Mouse (Mus musculus) c-Kit-negative CD71-positive TER-119-positive erythroid progenitor cells, embryonic 14.5 days (primary cell): Measurements from ENCODE around the gene Cped1.

Experiments used
- DNase-seq: peaks from one replicate; pipeline ENCODE4 v3.0.0-alpha.2; 2013; ENCODE audit warnings: low read depth, low spot score

Gene Cped1

DNA sequence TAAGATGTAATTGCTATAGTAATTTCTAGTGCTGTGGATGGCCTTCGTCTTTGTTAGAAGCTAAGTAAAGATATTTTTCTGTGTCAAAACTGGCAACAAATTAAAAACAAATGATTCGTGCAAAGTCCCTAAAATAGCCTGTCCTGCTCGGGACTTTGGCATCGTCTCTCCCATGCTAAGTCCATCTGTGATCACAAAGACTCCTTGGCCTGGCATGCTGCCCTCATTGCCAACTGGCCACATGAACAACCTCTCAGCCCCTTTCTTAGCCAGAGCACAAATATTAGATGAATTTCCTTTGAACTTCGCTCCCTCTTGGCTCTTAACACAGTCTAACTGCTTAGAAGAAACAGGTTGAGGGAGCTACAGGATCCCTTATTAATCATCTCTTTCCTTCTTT, 171.7 kb downstream of the Cped1 start:
- no peak for DNase-seq

DNA sequence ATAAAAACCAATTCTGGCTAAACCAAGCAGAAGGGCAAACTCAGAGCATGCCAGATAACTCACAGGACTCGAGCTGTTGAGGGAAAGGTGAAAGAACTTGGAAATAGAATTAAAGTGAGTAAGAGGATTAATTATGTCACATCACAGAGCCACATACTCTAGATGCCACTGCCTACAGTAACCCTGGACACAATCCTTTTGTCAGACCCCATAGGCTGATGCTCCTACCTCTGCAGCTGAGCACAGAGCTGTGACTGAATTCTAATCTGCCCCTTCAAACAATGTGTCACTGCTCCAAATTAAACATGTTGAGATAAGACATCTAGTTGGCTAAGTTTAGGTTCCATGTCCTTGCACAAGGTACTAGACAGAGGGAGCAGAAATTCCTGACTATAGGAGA, 176.2 kb downstream of the Cped1 start:
- DNase-seq = no peak

DNA sequence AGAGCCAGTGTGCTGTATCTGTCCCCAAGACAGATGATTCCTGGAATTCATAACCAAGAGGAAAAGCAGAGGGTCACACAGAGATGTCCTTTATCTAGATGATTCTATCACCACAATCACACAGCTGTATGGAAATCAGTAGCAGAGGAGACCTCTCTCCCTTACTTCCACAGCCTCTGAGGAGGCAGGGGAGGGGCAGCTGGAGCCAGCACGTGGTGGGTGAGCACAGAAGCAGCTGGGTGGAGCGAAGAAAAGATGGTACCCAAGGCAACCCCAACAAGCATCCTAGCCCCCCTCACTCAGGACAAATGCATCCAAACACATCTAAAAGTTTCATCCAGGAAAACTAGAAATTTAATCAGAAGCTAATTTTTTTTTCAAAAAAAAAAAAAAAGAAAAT, 182.7 kb downstream of the Cped1 start:
- no peak for DNase-seq

DNA sequence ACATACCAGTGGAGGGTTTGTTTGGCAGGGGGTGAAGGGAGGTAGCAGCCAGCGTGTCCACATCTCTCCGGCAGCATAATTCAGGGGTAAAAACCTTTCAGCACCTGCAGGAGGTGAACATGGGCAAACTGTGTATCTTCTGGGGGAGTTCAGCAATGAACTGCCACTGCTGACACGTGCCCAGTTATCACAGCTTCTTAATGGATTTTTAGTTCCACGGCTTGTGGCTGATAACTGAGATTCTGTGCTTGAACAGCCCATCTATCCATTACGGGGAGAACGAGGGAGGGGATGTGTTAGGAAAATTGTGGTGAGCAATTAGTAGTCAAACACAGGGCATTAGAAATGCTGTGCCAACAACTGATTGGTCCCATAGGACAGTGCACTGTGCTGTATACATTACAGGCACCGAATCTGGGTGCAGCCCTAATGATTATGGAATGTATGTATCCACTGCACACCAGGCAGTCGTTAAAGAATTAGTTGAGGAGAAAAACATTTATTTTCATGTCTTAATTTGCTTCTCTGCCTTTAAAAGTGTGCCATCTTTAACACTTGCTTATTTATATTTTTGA, 193.1 kb downstream of the Cped1 start:
- DNase-seq = no peak

DNA sequence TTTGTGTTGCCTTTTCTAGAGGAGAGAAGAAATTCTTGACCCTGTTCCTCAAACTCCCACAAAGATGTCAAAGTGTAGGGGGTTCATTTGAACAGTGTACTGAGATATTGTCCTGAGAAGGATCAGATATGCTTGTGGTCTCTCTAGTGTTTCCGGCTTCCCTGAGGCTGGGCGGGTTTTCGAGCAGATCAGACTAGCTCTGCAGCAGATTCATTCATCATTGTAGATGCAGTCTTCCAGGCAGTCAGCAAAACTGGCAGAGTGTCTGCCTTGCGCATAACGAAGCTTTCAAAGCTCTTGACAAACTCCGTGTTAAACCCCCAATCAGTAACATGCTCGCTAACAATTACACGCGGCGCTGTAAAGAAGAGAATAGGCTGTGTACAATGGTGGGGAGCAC, 194.6 kb downstream of the Cped1 start:
- DNase-seq = no peak

DNA sequence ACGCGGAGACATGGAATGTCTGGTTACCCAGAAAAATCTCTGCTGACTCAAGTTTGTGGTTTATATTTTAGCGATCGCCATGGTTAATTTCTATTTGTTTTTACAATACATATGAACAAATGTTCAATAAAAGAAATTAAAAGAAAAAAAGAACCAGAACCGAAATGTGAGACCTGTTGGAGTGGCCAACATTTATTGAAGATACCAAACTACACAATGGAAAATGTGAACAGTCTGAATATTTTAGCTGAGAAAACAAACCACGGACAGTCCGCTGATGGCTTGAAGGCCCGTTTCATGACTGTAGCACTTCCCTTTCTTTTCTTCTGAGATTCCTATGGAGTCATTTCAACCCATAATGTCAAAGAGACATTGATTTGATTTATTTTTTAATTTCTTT, 201.3 kb downstream of the Cped1 start:
- no peak for DNase-seq

DNA sequence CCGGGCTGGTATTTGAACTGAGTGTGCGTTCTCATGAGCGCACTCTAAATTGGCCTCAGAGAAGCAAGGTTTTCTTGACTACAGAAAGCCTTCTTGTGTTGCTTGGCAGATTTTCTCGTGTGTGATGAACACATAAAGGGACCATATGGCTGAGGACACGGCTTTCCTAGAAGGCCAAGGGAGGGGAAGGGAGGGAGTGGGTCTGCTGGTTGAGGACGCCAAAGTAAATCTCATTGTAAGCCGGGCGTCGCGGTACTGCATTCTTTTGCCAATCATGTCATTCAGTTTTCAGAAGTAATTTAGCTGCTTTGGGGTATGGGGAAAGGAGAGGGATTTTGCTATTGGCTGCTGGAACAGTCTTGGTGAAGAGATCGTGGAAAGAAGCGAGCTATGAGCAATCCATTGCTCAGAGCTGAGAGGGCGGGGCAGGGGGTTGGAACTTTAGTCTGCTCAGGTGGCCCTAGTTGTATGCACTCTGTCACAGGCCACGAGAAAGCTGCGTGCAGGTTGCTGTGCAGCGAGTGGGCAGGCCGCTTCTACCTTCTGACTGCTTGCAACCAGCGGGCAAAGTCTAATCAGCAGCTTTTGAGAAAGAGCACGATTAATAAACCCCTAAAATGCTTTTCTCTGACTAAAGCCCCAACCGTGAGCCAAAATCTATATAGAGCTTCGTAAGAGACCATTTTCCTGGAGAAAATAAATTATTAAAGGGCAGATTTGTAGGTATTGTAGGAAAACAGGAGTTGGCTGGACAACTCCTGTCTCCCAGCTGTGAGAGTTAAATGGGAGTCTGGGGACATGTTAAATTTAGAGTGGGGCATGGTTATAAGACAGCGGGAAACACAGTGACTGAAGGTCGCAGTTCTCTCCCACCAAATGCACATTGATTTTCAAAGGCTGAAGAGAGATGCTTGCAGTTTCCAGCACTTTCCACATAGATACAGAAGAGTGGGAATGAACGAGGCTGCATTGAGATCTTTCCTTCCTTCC, 203.9 kb downstream of the Cped1 start:
- no peak for DNase-seq

DNA sequence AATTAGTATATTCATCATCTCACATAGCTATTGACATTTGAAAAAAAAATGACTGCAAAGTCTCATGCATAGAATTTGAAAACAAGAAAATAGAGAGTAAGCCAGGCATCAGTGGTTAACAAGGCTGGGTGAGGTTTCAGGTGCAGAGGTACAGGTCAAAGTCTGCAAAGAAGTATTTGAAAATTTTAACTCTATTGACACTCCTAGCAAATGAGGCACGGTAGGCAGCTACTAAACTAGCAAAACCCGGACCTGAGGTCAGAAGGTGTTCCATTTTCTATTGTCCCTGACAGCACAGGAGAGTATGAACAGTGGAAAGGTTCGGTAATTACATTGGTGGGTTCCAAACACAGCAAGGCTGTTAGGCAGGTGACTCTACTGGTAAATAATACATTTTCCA, 212.9 kb downstream of the Cped1 start:
- no peak for DNase-seq

DNA sequence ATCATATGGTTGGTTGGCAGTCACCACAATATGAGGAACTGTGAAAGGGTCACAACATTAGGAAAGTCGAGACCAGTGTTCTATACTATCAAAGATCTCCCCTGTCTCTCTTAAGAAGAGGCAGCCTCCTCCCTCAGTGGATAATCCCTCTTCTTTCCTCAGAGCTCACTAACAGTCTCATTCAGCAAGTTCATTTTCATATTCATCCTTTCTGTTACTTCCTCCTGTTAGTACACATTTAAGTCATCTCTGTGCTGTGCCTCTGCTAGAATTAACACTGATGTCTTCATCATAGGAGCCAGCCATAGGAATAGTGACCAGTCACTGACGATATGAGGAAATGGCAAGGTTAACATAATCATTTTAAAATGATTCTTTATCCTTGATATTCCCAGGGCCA, 213.8 kb downstream of the Cped1 start:
- DNase-seq = no peak

DNA sequence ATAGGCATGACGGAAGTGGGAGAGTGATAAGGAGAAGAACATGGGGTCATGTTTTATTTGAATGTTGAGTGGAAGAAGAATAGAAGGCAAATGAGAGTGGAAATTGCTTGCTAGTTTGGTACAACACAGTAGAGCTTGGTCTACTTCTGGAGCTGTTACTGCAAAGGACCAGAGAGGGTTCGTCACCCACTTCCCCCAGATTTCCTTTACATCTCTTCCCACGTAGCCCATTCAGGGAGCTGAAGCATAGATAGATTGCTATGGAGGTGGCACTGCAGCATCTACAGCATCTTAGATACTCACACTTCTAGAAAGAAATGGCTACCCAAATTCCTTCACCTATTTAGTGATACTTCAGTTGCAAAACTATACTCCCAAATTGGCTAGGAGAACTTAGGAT, 214.4 kb downstream of the Cped1 start:
- no peak for DNase-seq

DNA sequence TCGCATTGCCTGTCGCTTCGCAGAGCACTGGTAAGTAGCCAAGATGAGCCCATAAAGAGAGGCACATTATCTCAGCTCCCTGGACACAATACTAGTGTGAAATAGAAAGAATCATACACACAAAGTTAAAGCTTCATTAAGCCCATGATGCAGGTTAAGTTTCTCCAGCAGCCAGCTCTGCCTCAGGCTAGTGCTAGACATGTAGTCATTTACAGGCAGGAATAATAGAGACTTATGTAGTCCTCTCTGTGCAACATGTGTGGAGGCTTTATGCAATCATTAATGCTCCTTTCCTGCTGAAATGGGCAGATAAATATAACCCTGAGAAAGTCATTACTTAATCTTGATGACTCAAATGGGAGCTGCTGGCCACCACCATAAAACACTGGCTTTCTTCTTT, 216.2 kb downstream of the Cped1 start:
- no peak for DNase-seq

DNA sequence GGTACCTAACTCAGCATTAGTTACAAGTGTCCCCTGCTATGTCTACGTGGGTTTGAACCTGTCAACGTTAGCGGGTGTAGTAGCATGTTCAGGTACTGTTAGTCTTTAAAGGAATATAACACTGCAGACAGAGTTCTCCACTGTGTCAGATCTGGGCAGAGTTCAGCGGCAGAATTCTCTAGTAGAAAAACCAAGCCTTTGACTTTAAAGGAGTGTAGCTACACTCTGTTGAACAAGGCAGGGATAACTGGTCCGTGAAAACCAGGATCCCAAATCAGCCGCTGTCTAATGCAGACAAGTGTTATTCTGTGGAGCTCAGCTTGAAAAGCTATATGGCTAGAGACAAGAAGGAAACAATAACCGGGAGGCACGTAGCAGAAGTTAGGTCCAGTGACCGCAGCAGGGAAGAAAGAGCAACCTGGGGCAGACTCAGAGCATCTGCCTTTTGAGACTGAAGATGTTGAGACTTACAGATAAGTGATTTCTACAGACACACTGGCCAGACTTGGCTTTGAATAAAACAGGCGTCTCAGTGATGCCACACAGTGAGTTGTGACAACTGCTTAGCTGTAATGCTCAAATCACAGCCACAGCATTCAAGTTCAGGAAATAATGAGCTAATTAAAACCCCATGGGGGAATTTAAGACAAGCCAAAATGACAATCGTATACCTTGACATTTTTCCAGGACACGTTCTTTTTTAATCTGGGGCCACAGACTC, 219.5 kb downstream of the Cped1 start:
- no peak for DNase-seq

DNA sequence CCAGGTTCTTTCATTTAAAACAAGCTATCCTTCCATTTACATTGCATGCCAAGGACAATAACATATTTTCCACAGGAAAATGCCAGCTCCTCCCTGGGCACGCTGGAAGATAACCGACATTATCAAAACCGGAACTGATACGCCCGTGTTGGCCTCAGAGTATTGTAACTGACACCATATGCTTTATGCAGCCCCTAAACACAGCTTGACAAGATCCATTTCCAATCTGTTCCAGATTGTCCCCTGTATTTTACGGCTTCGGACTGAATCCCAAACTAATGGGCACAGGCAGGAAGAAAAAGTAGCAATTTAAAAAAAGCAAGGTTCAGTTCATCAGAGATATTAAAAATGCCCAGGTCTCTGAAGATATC, 220.0 kb downstream of the Cped1 start:
- DNase-seq = no peak

DNA sequence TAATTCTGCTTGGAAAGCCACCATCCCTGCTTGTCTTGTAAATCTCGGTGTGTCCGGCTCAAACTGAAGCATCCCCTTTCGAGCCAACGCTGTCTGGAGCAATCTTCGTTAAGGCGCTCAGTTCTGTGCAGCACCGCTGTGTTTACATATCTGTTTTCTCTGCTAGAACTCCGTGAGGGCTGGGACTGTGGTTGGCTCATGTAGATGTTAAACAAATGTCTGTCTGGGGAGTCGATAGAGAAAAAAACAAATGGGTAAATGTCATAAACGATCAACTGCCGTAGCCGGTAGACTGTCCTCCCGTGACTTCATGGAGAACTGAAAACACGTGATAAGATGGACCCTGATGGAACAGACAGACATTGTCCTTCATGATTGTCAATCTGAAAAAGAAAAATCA, 220.5 kb downstream of the Cped1 start:
- no peak for DNase-seq

DNA sequence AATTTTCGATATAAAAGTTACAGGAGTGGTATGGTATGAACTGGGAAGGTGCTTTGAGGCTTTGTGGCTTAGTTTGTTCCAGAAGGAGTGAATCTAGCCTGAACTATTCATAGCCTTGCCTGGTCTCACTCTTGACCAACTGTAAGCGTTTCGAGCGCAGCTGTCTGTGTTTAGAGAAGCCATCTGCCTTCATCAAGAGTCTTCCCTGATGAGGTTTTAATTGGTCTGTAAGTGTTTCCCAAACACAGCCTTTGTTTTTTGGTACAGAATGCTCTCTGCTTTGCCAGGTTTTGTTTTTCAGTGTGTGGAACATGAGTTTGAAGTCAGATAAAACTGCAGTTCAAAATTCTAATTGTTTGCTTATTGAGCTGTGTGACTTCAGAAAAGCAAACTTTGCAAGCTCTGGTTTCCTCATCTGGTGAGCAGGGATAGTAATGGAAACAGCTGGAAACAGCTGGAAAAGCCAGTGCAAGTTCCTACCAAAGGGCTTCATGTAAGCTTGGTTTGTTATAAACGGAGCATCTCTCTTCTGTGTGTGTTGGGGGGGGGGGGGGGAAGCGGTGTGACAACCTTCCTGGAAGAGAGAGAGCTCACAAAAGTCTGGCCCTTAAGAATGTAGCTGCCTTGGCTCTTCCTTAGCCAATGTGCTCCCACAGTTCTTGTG, 221.0 kb downstream of the Cped1 start:
- no peak for DNase-seq

DNA sequence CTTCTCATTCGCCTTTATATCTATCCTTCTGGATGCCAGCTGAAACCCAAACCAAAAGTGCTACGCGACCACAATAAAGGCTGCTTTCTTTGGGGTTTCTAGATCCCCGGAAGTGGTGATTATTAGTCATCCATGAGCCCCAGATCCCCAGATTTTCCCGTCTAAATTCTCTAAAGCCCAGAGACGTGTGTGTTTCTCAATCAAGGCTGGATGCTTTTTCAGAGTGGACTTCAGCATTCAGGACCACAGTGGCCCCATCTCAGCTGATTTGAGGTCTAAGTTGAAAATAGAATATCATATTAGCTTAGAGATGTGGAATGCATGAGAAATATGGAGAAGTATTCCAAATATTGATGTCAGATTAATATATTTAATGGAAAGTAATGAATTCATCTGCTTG, 226.4 kb downstream of the Cped1 start:
- DNase-seq = no peak

DNA sequence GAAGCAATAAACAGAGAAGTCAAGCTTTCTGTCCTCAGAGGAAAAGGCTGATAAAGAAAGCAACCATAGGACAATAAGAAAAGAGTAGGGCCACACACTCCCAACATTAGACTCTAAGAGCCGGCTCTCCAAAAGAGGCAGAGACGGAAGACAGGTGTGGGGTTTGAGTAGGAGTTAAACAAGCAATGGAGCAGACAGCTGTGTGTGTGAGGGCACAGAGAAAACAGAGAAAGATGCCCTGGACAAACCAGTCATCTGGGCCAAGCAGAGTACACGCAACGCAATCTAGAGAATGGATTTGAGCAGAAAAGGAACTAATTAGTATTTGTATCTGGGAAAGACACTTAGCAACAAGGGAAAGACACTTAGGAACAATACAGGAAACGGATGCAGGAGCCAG, 227.5 kb downstream of the Cped1 start:
- DNase-seq = no peak

DNA sequence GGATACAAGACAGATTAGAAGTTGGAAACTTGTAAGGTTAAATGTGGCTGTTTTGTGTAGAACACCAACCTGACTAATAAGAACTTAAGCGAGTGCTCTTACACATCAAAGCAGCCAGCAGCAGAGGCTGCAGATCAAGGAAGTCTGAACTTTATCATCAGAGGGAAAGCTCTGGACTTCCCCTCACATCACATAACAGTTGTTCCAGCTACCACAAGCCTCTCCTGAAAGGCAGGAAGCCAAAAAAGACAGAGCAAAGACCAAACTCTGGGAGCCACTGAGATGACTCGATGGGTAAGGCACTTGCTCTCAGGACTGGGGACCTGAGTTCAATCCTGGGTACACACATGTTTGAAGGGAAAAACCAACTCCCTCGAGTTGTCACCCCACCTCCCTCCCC, 228.1 kb downstream of the Cped1 start:
- no peak for DNase-seq

DNA sequence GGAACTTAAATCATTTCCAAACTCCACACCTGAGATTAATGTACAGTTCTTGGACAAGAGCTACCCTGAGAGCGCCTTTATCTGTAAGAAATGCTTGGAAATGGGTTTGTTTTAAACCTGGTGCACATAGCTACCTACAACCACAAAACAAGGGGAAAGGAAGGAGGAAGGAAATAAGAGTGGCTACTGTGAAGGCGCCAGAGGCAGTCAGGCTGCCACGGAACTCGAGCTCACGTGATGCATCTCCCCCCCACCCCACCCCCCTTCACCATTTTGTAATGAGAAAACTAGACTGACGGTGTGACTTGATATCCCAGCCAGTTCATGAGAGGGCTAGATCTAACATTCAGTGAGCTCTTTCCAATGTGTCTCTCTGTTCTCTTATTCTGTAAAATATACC, 228.9 kb downstream of the Cped1 start:
- no peak for DNase-seq

DNA sequence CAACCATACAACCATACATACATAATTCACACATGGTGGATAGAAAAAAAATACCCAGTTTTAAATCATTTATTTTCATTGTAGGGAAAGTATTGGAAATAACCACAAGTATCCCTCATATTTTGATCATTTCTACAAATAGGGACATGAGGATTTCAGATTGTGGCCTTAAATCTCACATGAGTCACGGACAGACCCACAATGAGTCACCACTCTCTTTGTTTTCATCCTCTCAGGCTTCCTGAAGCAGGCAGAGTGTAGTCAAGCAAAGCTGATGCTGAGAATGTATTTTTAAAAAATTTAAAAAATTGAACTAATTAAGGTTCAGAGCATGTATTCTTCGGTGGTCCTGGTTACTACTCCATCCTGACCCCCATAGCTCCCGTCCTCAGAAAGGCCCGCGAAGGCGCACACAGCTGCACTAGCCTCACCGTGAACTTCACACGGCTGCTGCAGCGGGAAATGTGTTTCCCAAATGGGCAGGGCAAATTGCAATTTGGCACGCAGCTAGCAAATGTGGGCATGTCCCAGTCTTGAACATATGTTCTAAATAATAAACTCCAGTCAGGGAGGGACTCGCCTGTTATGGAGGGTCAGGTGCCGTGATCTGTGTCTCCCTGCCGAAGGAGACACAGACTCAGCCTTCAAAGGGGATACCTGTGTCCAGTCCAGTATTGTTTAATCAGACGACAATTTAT, 230.7 kb downstream of the Cped1 start:
- DNase-seq = no peak

DNA sequence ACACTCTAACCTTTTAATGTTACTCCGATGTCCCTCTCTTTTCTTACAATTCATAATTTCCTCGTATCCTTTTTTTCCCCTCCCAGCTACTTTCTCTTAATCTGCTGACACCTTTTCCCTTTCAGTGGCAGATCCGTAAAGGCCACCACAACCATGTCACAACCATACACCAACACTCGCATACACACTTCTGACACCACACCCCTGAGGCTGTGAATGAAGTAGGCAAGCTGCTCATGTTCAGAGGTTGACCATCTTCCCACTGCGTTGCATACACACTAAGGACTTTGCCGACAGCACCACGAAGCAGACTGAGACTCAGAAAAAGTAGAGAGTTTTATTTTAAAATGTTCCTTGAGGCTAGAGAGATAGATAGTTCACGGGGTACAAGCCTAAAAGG, 235.4 kb downstream of the Cped1 start:
- DNase-seq = no peak

DNA sequence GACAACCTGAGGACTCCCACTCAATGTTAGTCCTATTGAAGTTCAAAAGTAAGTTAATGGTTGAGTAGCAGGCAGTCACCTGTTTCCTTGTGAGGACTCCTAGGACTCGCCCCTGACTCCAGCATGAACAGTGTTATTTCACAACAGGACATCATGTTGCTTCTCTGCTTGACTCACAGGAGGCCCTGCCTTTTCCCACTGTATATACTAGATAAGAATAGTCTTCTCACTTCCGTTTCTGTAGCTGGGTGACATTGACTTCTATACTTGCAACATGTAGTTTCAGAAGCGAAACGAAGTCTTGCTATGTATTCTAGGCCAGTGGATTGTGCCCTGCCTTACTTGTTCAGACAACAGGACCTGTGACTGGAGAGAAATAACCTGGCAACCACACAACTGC, 236.4 kb downstream of the Cped1 start:
- DNase-seq = no peak
